Mouse (Mus musculus) heart, embryonic 11.5 days (tissue): ENCODE data around the gene Shroom4. TPM values are rescaled to one million over a fixed set of nuclear protein-coding genes. Genes with fewer than 3 reads are reported as not detected.

Experiments used
- ATAC-seq: fragments of 200-750 bp; cut with Nextera tagmentation; replicated peaks from 2 replicates; pipeline ENCODE4 v1.8.0; 2017; ENCODE audit warnings: moderate library complexity; ENCODE audit not compliant: insufficient number of reproducible peaks, low FRiP score, low TSS enrichment
- H3K27ac ChIP-seq: fragments of 300-500 bp; sonication (generic); 2 replicates; pipeline ENCODE4 v1.5.1; 2014; ENCODE audit warnings: mild to moderate bottlenecking, low read depth, low read length
- H3K27me3 ChIP-seq: fragments of 300-500 bp; sonication (generic); 2 replicates; pipeline ENCODE4 v1.6.1; 2014; ENCODE audit warnings: mild to moderate bottlenecking, low read length, mixed read lengths; ENCODE audit not compliant: control insufficient read depth, insufficient read depth
- H3K36me3 ChIP-seq: fragments of 300-500 bp; sonication (generic); 2 replicates; pipeline ENCODE4 v1.6.1; 2014; ENCODE audit warnings: mild to moderate bottlenecking, low read length, moderate library complexity, mixed read lengths; ENCODE audit not compliant: control insufficient read depth, insufficient read depth
- H3K4me1 ChIP-seq: fragments of 300-500 bp; sonication (generic); 2 replicates; pipeline ENCODE4 v1.6.1; 2014; ENCODE audit warnings: low read length; ENCODE audit not compliant: control insufficient read depth, insufficient read depth
- H3K4me2 ChIP-seq: fragments of 300-500 bp; sonication (generic); 2 replicates; pipeline ENCODE4 v1.6.1; 2014; ENCODE audit warnings: mild to moderate bottlenecking, moderate library complexity
- H3K4me3 ChIP-seq: fragments of 300-500 bp; sonication (generic); 2 replicates; pipeline ENCODE4 v1.5.1; 2014; ENCODE audit warnings: low read depth, low read length
- H3K9ac ChIP-seq: fragments of 300-500 bp; sonication (generic); 2 replicates; pipeline ENCODE4 v1.6.1; 2014; ENCODE audit warnings: mild to moderate bottlenecking, low read depth, low read length, moderate library complexity
- H3K9me3 ChIP-seq: fragments of 300-500 bp; sonication (generic); replicated peaks from 2 replicates; pipeline ENCODE4 v1.6.1; 2016; ENCODE audit warnings: low read length; ENCODE audit not compliant: control insufficient read depth
- WGBS: fragments of 180-500 bp; shearing (Covaris S2); extraction: QIAGEN DNeasy Blood & Tissue Kit; methylation state at CpG from one replicate; pipeline ENCODE4 v1.1.7; 2014; ENCODE audit not compliant: insufficient replicate concordance; 5-methylcytosine and 5-hydroxymethylcytosine counted together
- polyA plus RNA-seq: library from polyadenylated mRNA; unstranded; fragments of >200 nt; fragmentation: Nextera tagmentation; extraction: Ambion mirVana; gene quantifications from 2 replicates; pipeline ENCODE4 v1.2.1, GENCODE M21; 2014

The Shroom4 gene
- polyA plus RNA-seq, 1 experiment from 2014 or later = 5.2 TPM

- no peak for ATAC-seq
- 76% methylated on average over 3 of the region's 3 CpGs for WGBS
- H3K9me3 ChIP-seq = no peaks in the 10 kb centered on the region
- no peak overlapping the region for H3K9ac ChIP-seq
- no peaks in the 10 kb centered on the region for H3K4me1 ChIP-seq
- H3K27me3 ChIP-seq = no peaks in the 10 kb centered on the region
- no peaks in the 10 kb centered on the region for H3K36me3 ChIP-seq
- no peak overlapping the region for H3K4me2 ChIP-seq
- H3K4me3 ChIP-seq = no peak overlapping the region
- no peak overlapping the region for H3K27ac ChIP-seq
These were observed 117.6 kb downstream of the Shroom4 start for GRCm38 (mm10) chrX:6517217-6517616.

DNA sequence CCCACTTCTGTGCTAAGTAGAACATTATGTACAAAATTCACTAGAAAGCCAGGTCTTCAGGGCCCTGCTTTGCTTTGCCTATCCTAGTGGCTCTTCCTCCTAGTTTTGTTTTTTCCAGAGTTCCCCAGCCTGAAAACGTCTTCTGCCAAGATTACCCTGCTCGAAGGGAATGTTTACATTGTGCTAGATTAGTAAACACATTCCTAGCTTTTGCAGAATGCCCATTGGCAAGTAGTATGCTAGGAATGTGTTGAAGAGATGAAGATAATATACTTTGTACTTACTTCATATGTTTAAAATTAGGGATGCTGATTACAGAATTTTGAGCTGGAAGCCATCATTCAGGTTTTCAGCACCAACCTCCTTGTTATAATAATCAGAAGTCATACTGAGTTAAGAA, 118.8 kb downstream of the Shroom4 start:
- Histone ChIP-seq H3K9me3 (no peaks in the 10 kb centered on the region), H3K27ac (no peak overlapping the region), H3K27me3 (no peaks in the 10 kb centered on the region), H3K4me3 (no peak overlapping the region), H3K9ac (no peak overlapping the region), H3K4me2 (no peak overlapping the region), H3K36me3 (no peaks in the 10 kb centered on the region), H3K4me1 (no peaks in the 10 kb centered on the region)
- 40% methylated on average over 2 of the region's 2 CpGs for WGBS
- no peak for ATAC-seq

DNA sequence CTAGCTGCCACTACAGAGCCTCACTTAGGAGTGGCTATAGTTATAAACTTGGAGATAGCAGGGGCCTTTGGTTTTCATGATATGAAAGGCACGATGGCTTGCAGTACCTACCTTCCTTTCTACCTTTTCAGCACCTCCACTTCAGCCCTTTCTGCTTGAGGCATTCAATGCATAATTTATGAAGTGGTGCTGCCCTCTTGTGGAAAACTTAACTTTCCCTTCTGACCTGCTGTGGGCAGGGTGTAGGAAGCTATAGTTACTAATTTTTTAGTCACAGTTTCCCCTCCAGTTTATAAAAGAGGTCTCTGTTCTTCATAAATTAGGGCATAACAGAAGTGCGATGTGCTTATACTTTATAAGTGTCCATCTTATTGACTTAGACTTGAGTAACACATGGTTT, 123.3 kb downstream of the Shroom4 start:
- ATAC-seq = no peak
- Histone ChIP-seq H3K27me3 (no peaks in the 10 kb centered on the region), H3K4me2 (no peak overlapping the region), H3K36me3 (no peaks in the 10 kb centered on the region), H3K27ac (no peak overlapping the region), H3K4me3 (no peak overlapping the region), H3K4me1 (no peaks in the 10 kb centered on the region), H3K9ac (no peak overlapping the region), H3K9me3 (no peaks in the 10 kb centered on the region)
- 52% methylated on average over 2 of the region's 2 CpGs for WGBS

- 59% methylated on average over 2 of the region's 2 CpGs for WGBS
These were observed 137.0 kb downstream of the Shroom4 start for GRCm38 (mm10) chrX:6536636-6537035.

DNA sequence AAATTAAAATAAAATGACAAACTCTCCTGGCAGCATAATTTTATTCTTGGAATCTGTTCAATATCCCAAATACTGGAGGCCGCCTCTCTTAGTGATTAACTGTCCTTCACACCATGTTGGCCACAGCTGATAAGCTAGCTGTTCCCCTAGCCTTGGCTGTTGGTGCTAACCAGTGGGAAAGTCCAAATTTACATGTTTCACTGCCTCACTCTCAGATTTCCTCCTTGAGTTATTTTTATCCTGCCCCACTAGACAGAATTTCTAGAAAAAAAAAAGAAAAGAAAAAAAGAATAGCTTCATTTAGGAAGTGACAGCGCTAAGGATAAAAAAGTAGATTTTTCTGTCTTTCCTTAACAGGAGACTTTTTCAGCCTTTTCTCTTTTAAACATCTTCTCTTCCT, 138.0 kb downstream of the Shroom4 start:
- H3K4me2 ChIP-seq = no peak overlapping the region
- no peaks in the 10 kb centered on the region for H3K36me3 ChIP-seq
- H3K4me1 ChIP-seq = 0 out of 2 replicates have a peak, but pooled peaks cover 2% of the 10 kb centered on the region
- no peak overlapping the region for H3K4me3 ChIP-seq
- WGBS = 52% methylated on average over 2 of the region's 2 CpGs
- no peak overlapping the region for H3K27ac ChIP-seq
- H3K27me3 ChIP-seq = no peaks in the 10 kb centered on the region
- no peaks in the 10 kb centered on the region for H3K9me3 ChIP-seq
- no peak for ATAC-seq
- no peak overlapping the region for H3K9ac ChIP-seq

More at GRCm38 (mm10) chrX:6536636-6537035, 137.0 kb downstream of the Shroom4 start:
- ATAC-seq = no peak
- no peak overlapping the region for H3K9ac ChIP-seq
- no peaks in the 10 kb centered on the region for H3K36me3 ChIP-seq
- no peaks in the 10 kb centered on the region for H3K27me3 ChIP-seq
- no peak overlapping the region for H3K27ac ChIP-seq
- 0 out of 2 replicates have a peak, but pooled peaks cover 2% of the 10 kb centered on the region for H3K4me1 ChIP-seq
- H3K4me3 ChIP-seq = no peak overlapping the region
- no peak overlapping the region for H3K4me2 ChIP-seq
- no peaks in the 10 kb centered on the region for H3K9me3 ChIP-seq

DNA sequence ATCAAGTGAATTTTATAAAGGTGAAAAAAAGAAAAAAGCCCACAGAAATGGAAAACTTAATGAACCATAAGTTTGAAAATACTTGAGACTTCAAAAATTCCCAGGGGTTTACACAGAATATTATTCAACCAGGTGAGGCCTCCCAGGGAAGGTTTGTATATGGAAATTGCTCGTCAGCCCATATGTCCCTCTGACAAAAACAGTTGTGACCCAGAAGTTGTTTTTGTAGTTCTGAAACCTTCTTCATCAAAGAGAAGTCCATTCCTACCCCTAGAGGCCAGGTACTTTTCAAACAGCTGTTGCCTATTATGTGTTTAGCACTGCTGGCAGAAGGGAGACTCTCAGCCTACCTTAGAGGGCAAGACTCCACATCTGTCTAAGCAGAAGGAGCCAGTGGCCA, 165.4 kb downstream of the Shroom4 start:
- no peak overlapping the region for H3K4me2 ChIP-seq
- 94% methylated on average over 1 of the region's 1 CpGs for whole genome bisulfite sequencing
- H3K4me1 ChIP-seq = no peaks in the 10 kb centered on the region
- no peaks in the 10 kb centered on the region for H3K36me3 ChIP-seq
- no peaks in the 10 kb centered on the region for H3K27me3 ChIP-seq
- no peaks in the 10 kb centered on the region for H3K9me3 ChIP-seq
- no peak overlapping the region for H3K4me3 ChIP-seq
- no peak for ATAC-seq
- H3K9ac ChIP-seq = no peak overlapping the region
- H3K27ac ChIP-seq = no peak overlapping the region

- Histone ChIP-seq H3K27me3 (no peaks in the 10 kb centered on the region), H3K36me3 (no peaks in the 10 kb centered on the region), H3K9ac (no peak overlapping the region), H3K27ac (no peak overlapping the region), H3K9me3 (no peaks in the 10 kb centered on the region), H3K4me1 (no peaks in the 10 kb centered on the region), H3K4me3 (no peak overlapping the region), H3K4me2 (no peak overlapping the region)
- WGBS = 42% methylated on average over 1 of the region's 1 CpGs
- ATAC-seq = no peak
These were observed 174.9 kb downstream of the Shroom4 start for GRCm38 (mm10) chrX:6574511-6574910.

DNA sequence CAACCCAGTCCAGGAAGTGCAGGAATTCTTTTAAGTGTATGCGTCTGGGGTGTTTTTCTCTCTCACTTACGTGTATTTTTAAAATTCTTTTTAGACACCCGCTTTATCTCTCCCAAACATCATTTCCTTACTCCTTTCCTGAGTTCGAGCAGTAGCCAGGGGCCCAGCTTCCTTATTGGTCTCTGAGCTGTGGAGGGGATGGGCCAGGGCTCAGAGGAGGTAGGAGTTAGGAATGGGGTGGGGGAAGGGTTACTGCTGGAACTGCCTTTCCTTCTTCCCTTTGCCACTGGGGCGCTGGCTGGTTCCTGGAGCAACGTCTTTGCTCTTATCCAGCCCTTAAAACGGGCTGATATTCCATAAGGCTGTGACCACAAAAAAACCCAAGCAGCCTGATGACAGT, 177.3 kb downstream of the Shroom4 start:
- ATAC-seq = no peak
- Histone ChIP-seq H3K9me3 (no peaks in the 10 kb centered on the region), H3K9ac (no peak overlapping the region), H3K4me1 (no peaks in the 10 kb centered on the region), H3K4me3 (no peak overlapping the region), H3K27ac (no peak overlapping the region), H3K4me2 (no peak overlapping the region), H3K27me3 (no peaks in the 10 kb centered on the region), H3K36me3 (no peaks in the 10 kb centered on the region)
- 36% methylated on average over 7 of the region's 7 CpGs for WGBS

DNA sequence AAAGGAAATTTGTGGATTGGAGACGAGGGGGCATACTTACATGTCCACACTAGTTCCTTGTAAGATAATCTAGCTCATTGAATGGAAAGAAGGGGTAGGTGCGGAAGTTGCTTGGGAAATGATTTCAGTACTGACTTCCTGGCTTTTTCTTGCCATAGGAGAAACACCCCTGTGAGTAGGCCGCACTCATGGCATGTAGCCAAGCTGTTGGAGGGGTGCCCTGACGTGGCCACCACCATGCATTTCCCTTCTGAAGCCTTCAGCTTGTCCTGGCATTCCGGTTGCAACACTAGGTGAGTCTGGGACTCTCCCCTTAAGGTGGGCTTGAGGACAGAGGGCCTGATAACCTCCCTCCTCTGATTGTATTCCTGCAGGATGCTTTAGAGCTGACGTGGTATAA, 181.0 kb downstream of the Shroom4 start:
- H3K36me3 ChIP-seq = 0 out of 2 replicates have a peak, but pooled peaks cover 3% of the 10 kb centered on the region
- no peak overlapping the region for H3K4me3 ChIP-seq
- no peaks in the 10 kb centered on the region for H3K9me3 ChIP-seq
- 0 out of 2 replicates have a peak overlapping the region, but pooled peaks have one; percentile 22 for H3K27ac ChIP-seq
- ATAC-seq = no peak
- H3K4me2 ChIP-seq = no peak overlapping the region
- H3K4me1 ChIP-seq = no peaks in the 10 kb centered on the region
- no peaks in the 10 kb centered on the region for H3K27me3 ChIP-seq
- H3K9ac ChIP-seq = no peak overlapping the region
- WGBS = 62% methylated on average over 6 of the region's 6 CpGs
